Mouse (Mus musculus): ENCODE measurements at regions not wholly inside any gene's neighbourhood (a gene's known extent, or its start where the extent isn't known, plus 50 kb on each side); places are given as distances from the start of the nearest gene placed in this dataset.
A peak's percentile ranks its signal among the peaks of the same experiment; 100 is the strongest.

GRCm38 (mm10) chr12:32488578-32488892 is 110.0 kb downstream of the Ccdc71l start:
- DNase-seq (ENCODE audit: low read depth, low spot score) = no peak

GRCm38 (mm10) chr12:32489415-32490139 is 111.1 kb downstream of the Ccdc71l start:
- DNase-seq (ENCODE audit: low read depth, low spot score) = no peak

GRCm38 (mm10) chr12:32504196-32504595 is 125.7 kb downstream of the Ccdc71l start:
- DNase-seq (ENCODE audit: low read depth, low spot score) = no peak

GRCm38 (mm10) chr12:32508671-32509070 is 130.2 kb downstream of the Ccdc71l start:
- DNase-seq (ENCODE audit: low read depth, low spot score) = no peak

GRCm38 (mm10) chr12:32525586-32525985 is 147.1 kb downstream of the Ccdc71l start:
- DNase-seq (ENCODE audit: low read depth, low spot score) = no peak

- no peak for DNase-seq (ENCODE audit: low read depth, low spot score)
Measured at GRCm38 (mm10) chr12:32531216-32531615, 152.7 kb downstream of the Ccdc71l start.

GRCm38 (mm10) chr12:32533641-32534040 is 155.1 kb downstream of the Ccdc71l start:
- DNase-seq (ENCODE audit: low read depth, low spot score) = no peak

GRCm38 (mm10) chr12:32545466-32545865 is 167.0 kb downstream of the Ccdc71l start:
- DNase-seq (ENCODE audit: low read depth, low spot score) = no peak

GRCm38 (mm10) chr12:32546356-32546755 is 167.9 kb downstream of the Ccdc71l start:
- DNase-seq (ENCODE audit: low read depth, low spot score) = no peak

GRCm38 (mm10) chr12:32553793-32554192 is 175.3 kb downstream of the Ccdc71l start:
- DNase-seq (ENCODE audit: low read depth, low spot score) = no peak

GRCm38 (mm10) chr12:32567777-32568176 is 189.3 kb downstream of the Ccdc71l start:
- DNase-seq (ENCODE audit: low read depth, low spot score) = no peak

GRCm38 (mm10) chr12:32581304-32581703 is 202.8 kb downstream of the Ccdc71l start:
- no peak for DNase-seq (ENCODE audit: low read depth, low spot score)

- no peak for DNase-seq (ENCODE audit: low read depth, low spot score)
Measured at GRCm38 (mm10) chr12:32602131-32602815, 217.1 kb upstream of the Nampt start.

GRCm38 (mm10) chr12:32605353-32605752 is 214.0 kb upstream of the Nampt start:
- no peak for DNase-seq (ENCODE audit: low read depth, low spot score)

GRCm38 (mm10) chr12:32615000-32615399 is 204.3 kb upstream of the Nampt start:
- no peak for DNase-seq (ENCODE audit: low read depth, low spot score)

- no peak for DNase-seq (ENCODE audit: low read depth, low spot score)
Measured at GRCm38 (mm10) chr12:32616086-32616485, 203.3 kb upstream of the Nampt start.

GRCm38 (mm10) chr12:32617031-32617430 is 202.3 kb upstream of the Nampt start:
- DNase-seq (ENCODE audit: low read depth, low spot score) = no peak

- DNase-seq (ENCODE audit: low read depth, low spot score) = peak; percentile 33
Measured at GRCm38 (mm10) chr12:32619830-32620229, 199.5 kb upstream of the Nampt start.

GRCm38 (mm10) chr12:32621739-32622138 is 197.6 kb upstream of the Nampt start:
- no peak for DNase-seq (ENCODE audit: low read depth, low spot score)

- no peak for DNase-seq (ENCODE audit: low read depth, low spot score)
Measured at GRCm38 (mm10) chr12:32628552-32628951, 190.8 kb upstream of the Nampt start.

GRCm38 (mm10) chr12:32632935-32633334 is 186.4 kb upstream of the Nampt start:
- no peak for DNase-seq (ENCODE audit: low read depth, low spot score)

GRCm38 (mm10) chr12:32635055-32635454 is 184.3 kb upstream of the Nampt start:
- DNase-seq (ENCODE audit: low read depth, low spot score) = no peak

GRCm38 (mm10) chr12:32637400-32638100 is 181.8 kb upstream of the Nampt start:
- DNase-seq (ENCODE audit: low read depth, low spot score) = peak; percentile 40

Measured in ES-CJ7 (cell line).